Mouse (Mus musculus) liver, embryonic 13.5 days (tissue): ENCODE results near the gene E2f4. TPM values are rescaled to one million over a fixed set of nuclear protein-coding genes. Genes with fewer than 3 reads are reported as not detected.

ENCODE experiments used
- ATAC-seq: fragments of 200-750 bp; cut with Nextera tagmentation; 2 replicates; pipeline ENCODE4 v1.8.0; 2017; ENCODE audit warnings: low read depth, mild to moderate bottlenecking, moderate number of reproducible peaks, moderate library complexity
- DNase-seq: peaks from one replicate; pipeline ENCODE4 v3.0.0; 2022
- H3K27ac ChIP-seq: fragments of 300-500 bp; sonication (generic); 2 replicates; pipeline ENCODE4 v1.5.1; 2015; ENCODE audit warnings: moderate library complexity, mild to moderate bottlenecking, inconsistent platforms
- H3K27me3 ChIP-seq: fragments of 300-500 bp; sonication (generic); 2 replicates; pipeline ENCODE4 v1.6.1; 2015; ENCODE audit warnings: mild to moderate bottlenecking, inconsistent platforms
- H3K36me3 ChIP-seq: fragments of 300-500 bp; sonication (generic); 2 replicates; pipeline ENCODE4 v1.6.1; 2015; ENCODE audit warnings: mild to moderate bottlenecking, inconsistent platforms
- H3K4me1 ChIP-seq: fragments of 300-500 bp; sonication (generic); replicated peaks from 2 replicates; pipeline ENCODE4 v1.6.1; 2015; ENCODE audit warnings: inconsistent platforms
- H3K4me2 ChIP-seq: fragments of 300-500 bp; sonication (generic); 2 replicates; pipeline ENCODE4 v1.6.1; 2015; ENCODE audit warnings: inconsistent platforms, mild to moderate bottlenecking, moderate library complexity
- H3K4me3 ChIP-seq: fragments of 300-500 bp; sonication (generic); replicated peaks from 2 replicates; pipeline ENCODE4 v1.5.1; 2015; ENCODE audit warnings: mild to moderate bottlenecking, inconsistent platforms
- H3K9ac ChIP-seq: fragments of 300-500 bp; sonication (generic); 2 replicates; pipeline ENCODE4 v1.6.1; 2015; ENCODE audit warnings: mild to moderate bottlenecking, inconsistent platforms
- H3K9me3 ChIP-seq: fragments of 300-500 bp; sonication (generic); replicated peaks from 2 replicates; pipeline ENCODE4 v1.6.1; 2016; ENCODE audit warnings: inconsistent platforms
- WGBS: fragments of 180-500 bp; shearing (Covaris S2); methylation state at CpG from one replicate; pipeline ENCODE4 v1.1.7; 2015; ENCODE audit not compliant: insufficient replicate concordance; 5-methylcytosine and 5-hydroxymethylcytosine counted together
- polyA plus RNA-seq: library from polyadenylated mRNA; unstranded; fragments of >200 nt; fragmentation: Nextera tagmentation; extraction: Ambion mirVana; gene quantifications from 2 replicates; pipeline ENCODE4 v1.2.1, GENCODE M21; 2015

E2f4 gene
- polyA plus RNA-seq, 1 experiment from 2014 or later = 187 TPM

DNA sequence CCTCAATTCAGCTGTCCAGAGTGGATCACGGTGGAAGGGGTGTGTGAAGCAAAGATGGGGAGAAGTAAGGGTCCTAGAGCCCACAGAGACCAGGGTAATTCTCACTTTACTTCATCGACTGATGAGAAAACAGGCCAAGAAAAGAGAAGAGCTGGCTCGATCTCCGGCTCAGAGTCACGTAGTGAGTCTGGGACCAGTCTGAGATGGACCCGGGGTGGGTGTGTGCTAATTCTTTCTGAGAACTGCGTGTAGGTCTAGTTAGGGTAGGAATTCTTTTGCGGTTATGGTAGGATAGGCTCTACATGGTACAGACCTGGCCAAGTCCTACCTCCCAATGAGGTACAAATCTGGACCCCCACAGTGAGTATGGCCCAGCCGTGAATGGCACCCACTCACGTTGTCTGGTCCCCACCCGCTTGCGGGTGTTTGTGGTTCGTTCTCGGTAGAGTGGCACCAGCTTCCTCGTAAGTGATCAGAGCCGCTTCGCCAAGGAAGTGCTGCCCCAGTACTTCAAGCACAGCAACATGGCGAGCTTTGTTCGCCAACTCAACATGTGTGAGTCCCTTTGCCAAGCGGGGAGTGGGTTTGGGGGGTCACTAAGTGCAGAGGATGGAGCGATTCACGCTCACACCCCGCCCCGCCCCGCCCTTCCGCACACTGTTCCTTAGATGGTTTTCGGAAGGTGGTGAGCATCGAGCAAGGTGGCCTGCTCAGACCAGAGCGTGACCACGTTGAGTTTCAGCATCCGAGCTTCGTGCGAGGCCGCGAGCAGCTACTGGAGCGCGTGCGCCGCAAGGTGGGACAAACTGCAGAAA is 27.2 kb upstream of the E2f4 start:
- Histone ChIP-seq H3K4me3 (peak overlapping the region; percentile 46), H3K9ac (0 out of 2 replicates have a peak overlapping the region, but pooled peaks have one; percentile 29), H3K4me2 (peak overlapping the region; percentile 65), H3K4me1 (peaks cover 37% of the 10 kb centered on the region), H3K9me3 (peaks cover 6% of the 10 kb centered on the region; the same call in 1 of the 2 replicates), H3K27me3 (peaks cover 99% of the 10 kb centered on the region), H3K36me3 (no peaks in the 10 kb centered on the region), H3K27ac (no peak overlapping the region)
- WGBS = 5% methylated on average over 39 of the region's 39 CpGs
- DNase-seq = no peak
- no peak for ATAC-seq

DNA sequence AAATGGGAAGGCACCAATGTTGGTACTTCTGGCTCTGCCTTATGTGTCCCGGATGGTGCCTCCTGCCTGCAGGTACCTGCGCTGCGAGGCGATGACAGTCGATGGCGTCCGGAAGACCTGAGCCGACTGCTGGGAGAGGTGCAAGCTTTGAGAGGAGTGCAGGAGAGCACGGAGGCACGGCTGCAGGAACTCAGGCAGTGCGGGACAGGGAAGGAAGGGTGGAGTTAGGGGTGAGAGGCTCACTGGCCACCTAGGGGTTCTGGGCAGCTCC is 26.6 kb upstream of the E2f4 start:
- peak overlapping the region; percentile 5; the same call in 1 of the 2 replicates for H3K4me3 ChIP-seq
- peaks cover 99% of the 10 kb centered on the region for H3K27me3 ChIP-seq

DNA sequence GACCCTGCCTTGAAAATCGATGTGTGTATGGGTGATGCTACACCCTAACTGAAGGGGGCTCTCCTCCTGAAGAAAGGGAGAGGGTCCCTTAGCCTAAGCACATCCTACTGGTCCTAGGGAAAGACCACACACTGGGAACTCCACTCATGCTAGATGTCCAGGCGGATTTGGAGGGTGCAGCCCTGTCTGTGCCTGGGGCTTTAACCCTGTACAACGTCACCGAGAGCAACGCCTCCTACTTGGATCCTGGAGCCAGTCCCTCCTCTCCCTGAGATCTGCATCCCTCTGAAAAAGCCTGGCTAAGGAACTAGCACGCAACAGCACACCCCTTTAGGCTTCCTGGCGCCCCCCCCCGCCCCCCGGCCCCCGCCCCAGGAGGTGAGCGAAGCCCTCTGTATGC is 22.1 kb upstream of the E2f4 start:
- peaks cover 33% of the 10 kb centered on the region for H3K4me1 ChIP-seq
- peak overlapping the region; percentile 59; the same call in 1 of the 2 replicates for H3K4me2 ChIP-seq
- H3K4me3 ChIP-seq = no peak overlapping the region
- peaks cover 99% of the 10 kb centered on the region for H3K27me3 ChIP-seq
- ATAC-seq = no peak
- no peak overlapping the region for H3K9ac ChIP-seq
- DNase-seq = no peak
- H3K27ac ChIP-seq = no peak overlapping the region
- no peaks in the 10 kb centered on the region for H3K9me3 ChIP-seq
- H3K36me3 ChIP-seq = no peaks in the 10 kb centered on the region
- WGBS = 13% methylated on average over 11 of the region's 11 CpGs

More for the DNA sequence above, 26.6 kb upstream of the E2f4 start:
- peaks cover 6% of the 10 kb centered on the region; the same call in 1 of the 2 replicates for H3K9me3 ChIP-seq
- no peak for DNase-seq
- H3K4me2 ChIP-seq = no peak overlapping the region
- WGBS = 6% methylated on average over 11 of the region's 11 CpGs
- H3K9ac ChIP-seq = no peak overlapping the region
- H3K27ac ChIP-seq = no peak overlapping the region
- H3K36me3 ChIP-seq = no peaks in the 10 kb centered on the region
- ATAC-seq = no peak
- H3K4me1 ChIP-seq = peaks cover 39% of the 10 kb centered on the region

DNA sequence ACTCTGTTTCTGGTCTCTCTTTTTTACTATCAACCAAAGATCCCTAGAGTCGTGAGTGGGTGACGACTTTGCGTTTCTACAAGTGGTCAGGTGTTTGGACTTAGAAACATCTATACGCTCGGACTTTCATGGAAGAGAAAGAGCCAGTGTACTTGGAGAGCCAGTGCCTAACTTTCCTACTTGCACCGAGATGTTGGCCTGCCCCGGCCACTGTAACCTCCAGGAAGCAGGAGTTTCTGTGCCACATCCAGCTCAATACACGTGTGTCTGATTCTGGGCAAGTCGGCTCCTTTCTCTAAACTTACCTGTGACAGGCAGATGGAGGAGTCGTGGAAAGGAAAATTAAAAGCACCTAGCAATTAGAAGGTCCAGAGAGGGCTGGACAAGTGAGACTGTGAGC is 21.6 kb upstream of the E2f4 start, which contains the start of gene Nol3:
Gene Nol3, plus strand, starts transcription at position 301 of the 400 bp plus-strand sequence.
- H3K4me3 ChIP-seq = peak within 1 kb of the TSS; percentile 35
- H3K9me3 ChIP-seq = no peaks in the 10 kb centered on the region
- H3K27me3 ChIP-seq = peaks cover 99% of the 10 kb centered on the region
- 11% methylated on average over 10 of the region's 10 CpGs for WGBS
- no peaks in the 10 kb centered on the region for H3K36me3 ChIP-seq
- peak within 1 kb of the TSS; percentile 47; the same call in 1 of the 2 replicates for H3K9ac ChIP-seq
- ATAC-seq = no peak
- DNase-seq = no peak
- no peak within 1 kb of the TSS for H3K27ac ChIP-seq
- H3K4me2 ChIP-seq = peak within 1 kb of the TSS; percentile 59
- H3K4me1 ChIP-seq = peaks cover 28% of the 10 kb centered on the region

DNA sequence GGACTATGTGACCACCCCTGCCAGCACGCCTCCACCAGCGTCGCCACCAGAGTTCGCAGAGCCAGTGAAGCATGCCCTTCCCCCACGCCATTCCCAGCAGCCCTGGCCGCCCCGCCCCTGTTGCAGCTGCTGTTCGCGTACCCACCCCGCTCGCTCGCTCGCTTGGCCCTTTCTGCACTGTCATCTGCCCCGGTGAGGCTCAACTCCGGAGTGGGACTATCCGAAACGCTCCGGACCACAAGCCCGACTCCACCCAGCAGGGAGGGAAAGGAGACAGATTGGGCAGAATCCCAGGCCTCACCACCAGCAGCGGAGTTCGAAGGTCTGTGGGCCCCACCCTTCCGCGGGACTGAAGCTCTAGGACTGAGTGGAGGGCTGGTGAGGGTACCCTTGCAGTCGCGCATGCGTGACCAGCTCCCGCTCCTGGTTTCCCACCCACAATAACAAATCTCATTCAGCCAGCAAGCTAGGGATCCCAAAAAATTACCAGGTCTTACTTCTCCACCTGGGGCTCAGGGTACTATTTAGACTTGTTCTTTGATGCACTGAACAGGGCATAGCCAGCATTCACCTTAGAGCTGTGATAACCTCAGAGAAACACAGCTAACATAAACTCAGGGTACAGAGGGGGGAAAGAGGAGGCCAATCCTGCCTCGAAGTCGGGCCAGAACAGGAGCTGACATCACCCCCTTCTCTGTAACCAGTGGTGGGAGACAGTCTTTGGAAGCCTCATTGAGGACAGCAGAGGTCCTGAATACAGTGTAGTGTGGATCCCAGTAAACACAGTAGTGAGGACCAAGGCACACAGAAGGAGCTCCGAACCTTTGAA is 21.0 kb upstream of the E2f4 start:
- Histone ChIP-seq H3K4me2 (peak overlapping the region; percentile 59), H3K4me1 (peaks cover 27% of the 10 kb centered on the region), H3K27me3 (peaks cover 97% of the 10 kb centered on the region), H3K9ac (peak overlapping the region; percentile 47; the same call in 1 of the 2 replicates), H3K4me3 (peak overlapping the region; percentile 35), H3K9me3 (no peaks in the 10 kb centered on the region), H3K36me3 (0 out of 2 replicates have a peak, but pooled peaks cover 2% of the 10 kb centered on the region), H3K27ac (no peak overlapping the region)
- ATAC-seq (peak; percentile 64), DNase-seq (no peak)
- 4% methylated on average over 30 of the region's 30 CpGs for WGBS

DNA sequence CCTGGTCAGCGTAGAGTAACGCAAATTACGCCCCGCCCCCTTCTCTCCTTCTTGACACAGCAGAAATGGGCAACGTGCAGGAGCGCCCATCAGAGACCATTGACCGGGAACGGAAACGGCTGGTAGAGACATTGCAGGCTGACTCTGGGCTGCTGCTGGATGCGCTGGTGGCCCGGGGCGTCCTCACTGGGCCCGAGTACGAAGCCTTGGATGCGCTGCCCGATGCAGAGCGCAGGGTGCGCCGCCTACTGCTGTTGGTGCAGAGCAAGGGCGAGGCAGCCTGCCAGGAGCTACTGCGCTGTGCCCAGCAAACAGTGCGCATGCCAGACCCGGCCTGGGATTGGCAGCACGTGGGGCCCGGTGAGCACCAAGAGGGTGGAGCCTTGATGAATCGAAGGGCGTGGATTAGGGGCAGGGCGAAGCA is 18.5 kb upstream of the E2f4 start:
- Histone ChIP-seq H3K4me2 (peak overlapping the region; percentile 56), H3K9ac (0 out of 2 replicates have a peak overlapping the region, but pooled peaks have one; percentile 29), H3K4me3 (peak overlapping the region; percentile 36), H3K27me3 (peaks cover 95% of the 10 kb centered on the region), H3K4me1 (peaks cover 43% of the 10 kb centered on the region), H3K27ac (no peak overlapping the region), H3K36me3 (0 out of 2 replicates have a peak, but pooled peaks cover 4% of the 10 kb centered on the region), H3K9me3 (no peaks in the 10 kb centered on the region)
- WGBS = 4% methylated on average over 28 of the region's 28 CpGs
- peak; percentile 43 for DNase-seq
- peak; percentile 65 for ATAC-seq

DNA sequence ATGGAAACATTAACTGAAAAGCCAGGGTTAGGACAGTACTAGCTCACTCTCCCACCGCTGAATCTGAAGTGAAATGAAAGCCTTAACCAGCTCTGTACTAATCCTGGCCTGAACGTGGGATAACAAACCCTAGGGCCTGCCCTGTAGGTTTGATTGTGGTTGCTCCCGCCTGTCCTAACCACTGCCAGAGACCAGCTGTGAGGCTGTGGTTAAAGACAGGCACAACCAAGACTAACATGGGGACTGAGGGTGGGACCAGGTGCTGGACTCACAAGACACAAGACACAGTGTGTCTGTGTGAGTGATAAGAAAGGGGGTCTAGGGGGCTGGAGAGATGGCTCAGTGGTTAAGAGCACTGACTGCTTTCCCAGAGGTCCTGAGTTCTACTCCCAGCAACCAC is 16.9 kb upstream of the E2f4 start:
- no peak for ATAC-seq
- H3K27ac ChIP-seq = no peak overlapping the region
- 0 out of 2 replicates have a peak, but pooled peaks cover 4% of the 10 kb centered on the region for H3K36me3 ChIP-seq
- H3K4me2 ChIP-seq = no peak overlapping the region
- DNase-seq = no peak
- no peaks in the 10 kb centered on the region for H3K9me3 ChIP-seq
- WGBS = 46% methylated on average over 3 of the region's 3 CpGs
- H3K9ac ChIP-seq = no peak overlapping the region
- peaks cover 42% of the 10 kb centered on the region for H3K4me1 ChIP-seq
- no peak overlapping the region for H3K4me3 ChIP-seq
- peaks cover 91% of the 10 kb centered on the region for H3K27me3 ChIP-seq

DNA sequence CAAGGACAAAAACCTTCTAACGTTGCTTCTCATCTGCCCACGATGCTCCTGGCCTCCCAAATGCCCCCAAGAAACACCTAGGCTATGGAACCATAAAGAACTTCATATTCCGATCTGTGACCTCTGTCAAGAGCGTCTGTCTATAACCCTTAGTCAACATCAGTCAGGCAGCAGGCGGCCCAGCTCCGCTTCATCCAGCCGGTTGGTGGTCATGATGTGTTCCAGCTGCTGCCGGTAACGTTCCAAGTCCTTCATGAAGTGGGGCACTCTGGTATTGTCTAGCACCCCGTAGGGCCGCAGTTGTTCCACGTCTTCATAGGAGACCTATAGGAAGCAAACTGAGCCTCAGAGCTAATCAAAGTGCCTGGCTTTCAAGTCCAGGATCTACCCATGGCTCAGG is 15.6 kb upstream of the E2f4 start:
- ATAC-seq (no peak), DNase-seq (no peak)
- 80% methylated on average over 12 of the region's 12 CpGs for WGBS
- Histone ChIP-seq H3K27me3 (peaks cover 89% of the 10 kb centered on the region), H3K9me3 (no peaks in the 10 kb centered on the region), H3K9ac (no peak overlapping the region), H3K4me1 (peaks cover 29% of the 10 kb centered on the region), H3K36me3 (0 out of 2 replicates have a peak, but pooled peaks cover 4% of the 10 kb centered on the region), H3K4me2 (no peak overlapping the region), H3K4me3 (no peak overlapping the region), H3K27ac (no peak overlapping the region)

DNA sequence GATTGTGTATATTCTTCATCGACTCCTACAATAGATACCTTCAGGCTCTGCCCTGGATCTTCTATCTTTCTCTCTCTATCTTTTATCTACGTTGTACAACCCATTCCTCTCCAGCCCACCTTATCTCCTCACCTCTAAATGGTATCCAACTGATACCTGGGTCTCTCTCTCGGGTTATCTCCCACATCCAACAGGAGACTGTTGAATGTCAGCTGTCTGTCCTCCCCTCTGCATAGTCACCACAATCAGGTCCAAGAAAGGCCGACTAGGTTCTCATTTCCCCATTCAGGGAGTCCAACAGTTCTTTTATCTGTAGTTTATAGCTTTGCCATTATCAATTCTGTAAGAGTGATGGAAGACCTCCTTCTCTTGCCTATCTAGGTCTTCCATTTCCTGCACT is 15.2 kb upstream of the E2f4 start:
- 0 out of 2 replicates have a peak, but pooled peaks cover 4% of the 10 kb centered on the region for H3K36me3 ChIP-seq
- 31% methylated on average over 4 of the region's 4 CpGs for WGBS
- peaks cover 29% of the 10 kb centered on the region for H3K4me1 ChIP-seq
- DNase-seq = no peak
- no peaks in the 10 kb centered on the region for H3K9me3 ChIP-seq
- H3K4me2 ChIP-seq = no peak overlapping the region
- no peak for ATAC-seq
- H3K9ac ChIP-seq = no peak overlapping the region
- no peak overlapping the region for H3K4me3 ChIP-seq
- peaks cover 85% of the 10 kb centered on the region for H3K27me3 ChIP-seq
- H3K27ac ChIP-seq = no peak overlapping the region

DNA sequence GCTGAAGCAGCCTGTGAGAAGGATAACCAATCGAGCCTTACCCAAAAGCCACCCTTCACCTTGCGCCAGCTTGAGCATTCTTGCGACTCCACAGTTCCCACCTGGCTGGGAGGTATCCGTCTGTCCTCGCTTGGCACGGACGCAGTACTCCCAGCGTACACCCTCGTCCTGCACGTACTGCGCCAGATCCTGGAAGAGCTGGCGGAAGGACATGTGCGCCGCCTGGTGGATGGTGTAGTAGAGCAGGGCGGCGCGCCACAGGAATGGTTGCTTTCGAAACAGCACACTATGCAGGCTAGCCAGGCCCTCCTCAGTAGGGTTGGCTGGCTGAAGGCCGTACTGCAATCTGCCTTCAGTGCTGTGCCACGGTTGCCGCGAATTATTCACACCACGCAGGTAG is 14.4 kb upstream of the E2f4 start:
- peak overlapping the region; percentile 45 for H3K4me2 ChIP-seq
- no peak overlapping the region for H3K27ac ChIP-seq
- H3K36me3 ChIP-seq = 0 out of 2 replicates have a peak, but pooled peaks cover 4% of the 10 kb centered on the region
- H3K9me3 ChIP-seq = no peaks in the 10 kb centered on the region
- DNase-seq (peak; percentile 53), ATAC-seq (peak; percentile 64)
- H3K9ac ChIP-seq = no peak overlapping the region
- 32% methylated on average over 22 of the region's 23 CpGs for WGBS
- peaks cover 31% of the 10 kb centered on the region for H3K4me1 ChIP-seq
- H3K27me3 ChIP-seq = peaks cover 78% of the 10 kb centered on the region
- peak overlapping the region; percentile 12; the same call in 1 of the 2 replicates for H3K4me3 ChIP-seq

DNA sequence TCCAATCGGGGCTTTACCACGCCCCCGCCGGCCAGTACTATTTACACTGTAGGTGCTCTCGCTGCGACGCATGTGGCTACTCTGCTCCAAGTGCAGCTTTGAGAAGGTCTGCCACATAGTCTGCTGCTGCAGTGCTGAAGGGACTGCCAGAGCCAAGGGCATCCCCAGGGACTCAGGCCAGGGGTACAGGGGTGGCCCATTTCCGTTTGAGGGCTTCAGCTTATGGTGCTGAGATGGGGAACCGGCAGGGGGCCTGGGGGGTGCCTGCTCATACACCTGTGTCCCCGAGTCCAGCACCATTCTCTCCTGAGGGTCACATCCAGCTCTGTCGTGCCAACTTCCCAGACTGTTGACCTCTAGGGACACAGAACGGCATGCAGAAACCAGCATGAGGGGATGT is 11.9 kb upstream of the E2f4 start:
- DNase-seq (no peak), ATAC-seq (no peak)
- Histone ChIP-seq H3K27ac (no peak overlapping the region), H3K27me3 (peaks cover 69% of the 10 kb centered on the region), H3K9ac (no peak overlapping the region), H3K36me3 (0 out of 2 replicates have a peak, but pooled peaks cover 4% of the 10 kb centered on the region), H3K4me1 (peaks cover 41% of the 10 kb centered on the region), H3K4me3 (no peak overlapping the region), H3K4me2 (no peak overlapping the region), H3K9me3 (no peaks in the 10 kb centered on the region)
- 53% methylated on average over 12 of the region's 12 CpGs for WGBS
